Mouse (Mus musculus): Measurements from ENCODE around the gene Tex14. TPM values are rescaled to one million over a fixed set of nuclear protein-coding genes. Genes with fewer than 3 reads are reported as not detected.

The Tex14 gene
- total and polyA plus RNA-seq, 2 experiments from 2014 or later: 0.73 to 3.4 TPM

- Histone ChIP-seq H3K4me1 (ENCODE audit: insufficient read depth, low read length) (no peaks in the 10 kb centered on the region), H3K4me2 (ENCODE audit: low read depth, low read length) (no peak overlapping the region), H3K27ac (no peak overlapping the region), H3K9me3 (ENCODE audit: low read length) (no peaks in the 10 kb centered on the region), H3K4me3 (ENCODE audit: low read length) (no peak overlapping the region), H3K36me3 (ENCODE audit: insufficient read depth, low read length) (no peaks in the 10 kb centered on the region), H3K27me3 (ENCODE audit: insufficient read depth, low read length) (no peaks in the 10 kb centered on the region), H3K9ac (replicated peaks; ENCODE audit: low read length) (no peak overlapping the region)
- DNase-seq (ENCODE audit: low spot score): peak; percentile 60
- peak; percentile 66 for TF ChIP-seq CTCF (IDR thresholded peaks at IDR 0.05; ENCODE audit: low read depth)
- 65% methylated on average over 5 of the region's 5 CpGs for WGBS
- no peak for ATAC-seq
Measured at GRCm38 (mm10) chr11:87504690-87505214, 99.9 kb downstream of the Tex14 start.

- H3K4me2 ChIP-seq (ENCODE audit: low read depth, low read length): no peak overlapping the region
- ATAC-seq: no peak
- 68% methylated on average over 3 of the region's 3 CpGs for WGBS
- no peaks in the 10 kb centered on the region for H3K36me3 ChIP-seq (ENCODE audit: insufficient read depth, low read length)
- DNase-seq (ENCODE audit: low spot score): no peak
- no peaks in the 10 kb centered on the region for H3K27me3 ChIP-seq (ENCODE audit: insufficient read depth, low read length)
- TF ChIP-seq CTCF (IDR thresholded peaks at IDR 0.05; ENCODE audit: low read depth): no peak
- H3K9me3 ChIP-seq (ENCODE audit: low read length): no peaks in the 10 kb centered on the region
- no peak overlapping the region for H3K27ac ChIP-seq
- H3K9ac ChIP-seq (replicated peaks; ENCODE audit: low read length): no peak overlapping the region
- no peak overlapping the region for H3K4me3 ChIP-seq (ENCODE audit: low read length)
- no peaks in the 10 kb centered on the region for H3K4me1 ChIP-seq (ENCODE audit: insufficient read depth, low read length)
Measured at GRCm38 (mm10) chr11:87506502-87506901, 101.6 kb downstream of the Tex14 start.

GRCm38 (mm10) chr11:87507043-87507442, 102.2 kb downstream of the Tex14 start:
- Histone ChIP-seq H3K27ac (no peak overlapping the region), H3K4me3 (ENCODE audit: low read length) (no peak overlapping the region), H3K9me3 (ENCODE audit: low read length) (no peaks in the 10 kb centered on the region), H3K4me1 (ENCODE audit: insufficient read depth, low read length) (no peaks in the 10 kb centered on the region), H3K4me2 (ENCODE audit: low read depth, low read length) (no peak overlapping the region), H3K36me3 (ENCODE audit: insufficient read depth, low read length) (no peaks in the 10 kb centered on the region), H3K9ac (replicated peaks; ENCODE audit: low read length) (no peak overlapping the region), H3K27me3 (ENCODE audit: insufficient read depth, low read length) (no peaks in the 10 kb centered on the region)
- DNase-seq (ENCODE audit: low spot score) (no peak), ATAC-seq (no peak)
- no peak for TF ChIP-seq CTCF (IDR thresholded peaks at IDR 0.05; ENCODE audit: low read depth)

GRCm38 (mm10) chr11:87519260-87519659, 114.4 kb downstream of the Tex14 start:
- no peak overlapping the region for H3K4me2 ChIP-seq (ENCODE audit: low read depth, low read length)
- H3K9ac ChIP-seq (replicated peaks; ENCODE audit: low read length): no peak overlapping the region
- no peaks in the 10 kb centered on the region for H3K27me3 ChIP-seq (ENCODE audit: insufficient read depth, low read length)
- WGBS: 8% methylated on average over 2 of the region's 2 CpGs
- H3K27ac ChIP-seq: no peak overlapping the region
- H3K4me1 ChIP-seq (ENCODE audit: insufficient read depth, low read length): no peaks in the 10 kb centered on the region
- no peak for ATAC-seq
- H3K9me3 ChIP-seq (ENCODE audit: low read length): no peaks in the 10 kb centered on the region
- DNase-seq (ENCODE audit: low spot score): peak; percentile 51
- peak; percentile 79 for TF ChIP-seq CTCF (IDR thresholded peaks at IDR 0.05; ENCODE audit: low read depth)
- H3K4me3 ChIP-seq (ENCODE audit: low read length): no peak overlapping the region
- no peaks in the 10 kb centered on the region for H3K36me3 ChIP-seq (ENCODE audit: insufficient read depth, low read length)

GRCm38 (mm10) chr11:87523466-87523865, 118.6 kb downstream of the Tex14 start:
- no peak for DNase-seq (ENCODE audit: low spot score)
- Histone ChIP-seq H3K9ac (replicated peaks; ENCODE audit: low read length) (no peak overlapping the region), H3K4me3 (ENCODE audit: low read length) (no peak overlapping the region), H3K27me3 (ENCODE audit: insufficient read depth, low read length) (no peaks in the 10 kb centered on the region), H3K9me3 (ENCODE audit: low read length) (no peaks in the 10 kb centered on the region), H3K4me2 (ENCODE audit: low read depth, low read length) (no peak overlapping the region), H3K27ac (no peak overlapping the region), H3K4me1 (ENCODE audit: insufficient read depth, low read length) (no peaks in the 10 kb centered on the region), H3K36me3 (ENCODE audit: insufficient read depth, low read length) (no peaks in the 10 kb centered on the region)
- TF ChIP-seq CTCF (IDR thresholded peaks at IDR 0.05; ENCODE audit: low read depth): no peak
- no peak for ATAC-seq
- WGBS: 78% methylated on average over 5 of the region's 5 CpGs

- Histone ChIP-seq H3K36me3 (ENCODE audit: insufficient read depth, low read length) (no peaks in the 10 kb centered on the region), H3K4me3 (ENCODE audit: low read length) (no peak overlapping the region), H3K9ac (replicated peaks; ENCODE audit: low read length) (no peak overlapping the region), H3K27ac (no peak overlapping the region), H3K27me3 (ENCODE audit: insufficient read depth, low read length) (no peaks in the 10 kb centered on the region), H3K9me3 (ENCODE audit: low read length) (no peaks in the 10 kb centered on the region), H3K4me1 (ENCODE audit: insufficient read depth, low read length) (no peaks in the 10 kb centered on the region), H3K4me2 (ENCODE audit: low read depth, low read length) (no peak overlapping the region)
- DNase-seq (ENCODE audit: low spot score) (no peak), ATAC-seq (no peak)
- TF ChIP-seq CTCF (IDR thresholded peaks at IDR 0.05; ENCODE audit: low read depth): no peak
Measured at GRCm38 (mm10) chr11:87523967-87524366, 119.1 kb downstream of the Tex14 start.

- Histone ChIP-seq H3K27ac (no peak overlapping the region), H3K9ac (replicated peaks; ENCODE audit: low read length) (no peak overlapping the region), H3K4me3 (ENCODE audit: low read length) (no peak overlapping the region), H3K4me1 (ENCODE audit: insufficient read depth, low read length) (no peaks in the 10 kb centered on the region), H3K4me2 (ENCODE audit: low read depth, low read length) (no peak overlapping the region), H3K9me3 (ENCODE audit: low read length) (no peaks in the 10 kb centered on the region), H3K36me3 (ENCODE audit: insufficient read depth, low read length) (no peaks in the 10 kb centered on the region), H3K27me3 (ENCODE audit: insufficient read depth, low read length) (no peaks in the 10 kb centered on the region)
- TF ChIP-seq CTCF (IDR thresholded peaks at IDR 0.05; ENCODE audit: low read depth): no peak
- ATAC-seq (no peak), DNase-seq (ENCODE audit: low spot score) (no peak)
Measured at GRCm38 (mm10) chr11:87524780-87525179, 119.9 kb downstream of the Tex14 start.

All from hindbrain, postnatal 0 days (tissue).